Mouse (Mus musculus) liver, embryonic 14.5 days (tissue): ENCODE data around the gene Serpinb11. TPM values are rescaled to one million over a fixed set of nuclear protein-coding genes. Genes with fewer than 3 reads are reported as not detected.

ENCODE experiments used
- ATAC-seq: fragments of 200-750 bp; cut with Nextera tagmentation; 2 replicates; pipeline ENCODE4 v1.8.0; 2017; ENCODE audit warnings: moderate number of reproducible peaks, mild to moderate bottlenecking, moderate library complexity; ENCODE audit not compliant: insufficient read depth
- DNase-seq, 3 experiments: peaks; one replicate each; pipeline ENCODE4 v3.0.0-alpha.2; 2012 to 2013; ENCODE audit warnings: low read depth in 3 of 3, low spot score in 3 of 3
- H3K27ac ChIP-seq: fragments of 300-500 bp; sonication (generic); 2 replicates; pipeline ENCODE4 v1.5.1; 2014; ENCODE audit warnings: moderate library complexity, mild to moderate bottlenecking, control low read depth, inconsistent platforms
- H3K27me3 ChIP-seq: fragments of 300-500 bp; sonication (generic); 2 replicates; pipeline ENCODE4 v1.6.1; 2014; ENCODE audit warnings: mild to moderate bottlenecking, low read length, moderate library complexity; ENCODE audit not compliant: control insufficient read depth, insufficient read depth
- H3K36me3 ChIP-seq: fragments of 300-500 bp; sonication (generic); replicated peaks from 2 replicates; pipeline ENCODE4 v1.6.1; 2014; ENCODE audit warnings: low read depth; ENCODE audit not compliant: control insufficient read depth, insufficient read depth
- H3K4me1 ChIP-seq, 2 experiments: fragments of 200-500 bp in 1 of 2; fragments of 300-500 bp in 1 of 2; sonication (generic) in 1 of 2; replicated peaks; 2 replicates each; pipeline ENCODE4 v1.6.1; 2012 to 2014; ENCODE audit warnings: antibody characterized with exemption in 1 of 2, inconsistent platforms in 1 of 2, low read length in 1 of 2; ENCODE audit not compliant: control insufficient read depth in 2 of 2, insufficient read depth in 2 of 2
- H3K4me2 ChIP-seq: fragments of 300-500 bp; sonication (generic); 2 replicates; pipeline ENCODE4 v1.6.1; 2014; ENCODE audit warnings: low read depth, mild to moderate bottlenecking, control low read depth, moderate library complexity
- H3K4me3 ChIP-seq, 2 experiments: fragments of 200-500 bp in 1 of 2; fragments of 300-500 bp in 1 of 2; sonication (generic) in 1 of 2; 2 replicates each; pipeline ENCODE4 v1.5.1; 2012 to 2014; ENCODE audit warnings: low read depth in 2 of 2, low read length in 2 of 2, mild to moderate bottlenecking in 2 of 2, control low read depth in 1 of 2, inconsistent platforms in 1 of 2, moderate library complexity in 1 of 2; ENCODE audit not compliant: insufficient read depth in 1 of 2
- H3K9ac ChIP-seq: fragments of 300-500 bp; sonication (generic); replicated peaks from 2 replicates; pipeline ENCODE4 v1.6.1; 2014; ENCODE audit warnings: mild to moderate bottlenecking, control low read depth, moderate library complexity
- H3K9me3 ChIP-seq: fragments of 300-500 bp; sonication (generic); 2 replicates; pipeline ENCODE4 v1.6.1; 2016; ENCODE audit warnings: low read length, mixed read lengths; ENCODE audit not compliant: control insufficient read depth
- CTCF ChIP-seq: IDR thresholded peaks from 2 replicates; pipeline ENCODE4 v1.5.1; 2016; ENCODE audit warnings: antibody characterized with exemption, low read depth, control low read depth
- EP300 ChIP-seq: IDR thresholded peaks from 2 replicates; pipeline ENCODE4 v1.6.1; 2016; ENCODE audit warnings: antibody characterized with exemption, low read depth
- WGBS: fragments of 180-500 bp; shearing (Covaris S2); extraction: QIAGEN DNeasy Blood & Tissue Kit; methylation state at CpG from one replicate; pipeline ENCODE4 v1.1.7; 2014; ENCODE audit not compliant: insufficient replicate concordance; 5-methylcytosine and 5-hydroxymethylcytosine counted together
- polyA plus RNA-seq, 2 experiments: library from polyadenylated mRNA; depleted of rRNA in 1 of 2; stranded (reverse) in 1 of 2; unstranded in 1 of 2; fragments of >200 nt; fragmentation: Nextera tagmentation in 1 of 2; extraction: Ambion mirVana in 1 of 2; gene quantifications; 2 replicates each; pipeline versions ENCODE4 v1.2.1 to v1.2.3; 2012 to 2014

Gene Serpinb11
- polyA plus RNA-seq, 2 experiments = not detected

DNA sequence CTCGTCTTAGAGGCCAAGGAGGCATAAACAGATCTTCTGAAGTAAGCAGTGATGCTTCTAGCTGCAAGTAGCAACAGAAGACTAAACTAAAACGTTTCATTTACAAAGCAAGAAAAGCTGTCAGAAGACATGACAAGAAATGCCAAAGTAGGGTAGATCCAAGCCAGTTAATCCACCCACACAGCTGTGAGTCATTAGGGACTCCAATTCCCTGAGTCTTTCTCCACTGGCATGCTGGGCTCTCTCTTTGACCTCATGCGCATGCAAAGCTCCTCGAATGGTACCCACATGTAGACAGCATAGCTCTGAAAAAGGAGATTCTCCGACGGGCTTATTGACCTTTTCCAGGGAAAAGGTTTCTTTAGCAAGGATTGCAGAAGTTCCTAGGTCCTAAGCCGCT, 5.0 kb downstream of the Serpinb11 start:
- Histone ChIP-seq H3K9ac (no peak overlapping the region), H3K36me3 (no peaks in the 10 kb centered on the region), H3K9me3 (no peaks in the 10 kb centered on the region), H3K4me2 (no peak overlapping the region), H3K4me3 (no peak overlapping the region), H3K27ac (no peak overlapping the region), H3K4me1 (no peaks in the 10 kb centered on the region), H3K27me3 (no peaks in the 10 kb centered on the region)
- DNase-seq (no peak), ATAC-seq (no peak)
- 60% methylated on average over 7 of the region's 7 CpGs for WGBS
- no peak for TF ChIP-seq CTCF
- TF ChIP-seq EP300 = no peak

- ATAC-seq = no peak
- H3K9me3 ChIP-seq = no peaks in the 10 kb centered on the region
- no peaks in the 10 kb centered on the region for H3K4me1 ChIP-seq
- TF ChIP-seq CTCF = no peak
- no peak for TF ChIP-seq EP300
- H3K27ac ChIP-seq = no peak overlapping the region
- no peak overlapping the region for H3K4me3 ChIP-seq
- DNase-seq = no peak
- H3K4me2 ChIP-seq = no peak overlapping the region
- H3K36me3 ChIP-seq = no peaks in the 10 kb centered on the region
- H3K27me3 ChIP-seq = no peaks in the 10 kb centered on the region
- WGBS = 54% methylated on average over 2 of the region's 2 CpGs
- H3K9ac ChIP-seq = no peak overlapping the region
These were observed 7.9 kb downstream of the Serpinb11 start for GRCm38 (mm10) chr1:107368944-107369343.

- H3K9me3 ChIP-seq = no peaks in the 10 kb centered on the region
- H3K9ac ChIP-seq = no peak overlapping the region
- H3K4me1 ChIP-seq = no peaks in the 10 kb centered on the region; a peak in 1 of 4 replicates
- no peak for TF ChIP-seq EP300
- TF ChIP-seq CTCF = no peak
- no peak overlapping the region for H3K27ac ChIP-seq
- 12% methylated on average over 4 of the region's 4 CpGs for WGBS
- no peaks in the 10 kb centered on the region for H3K27me3 ChIP-seq
- no peak overlapping the region for H3K4me2 ChIP-seq
- ATAC-seq = no peak
- H3K4me3 ChIP-seq = no peak overlapping the region
- H3K36me3 ChIP-seq = no peaks in the 10 kb centered on the region
- no peak for DNase-seq
These were observed 16.0 kb downstream of the Serpinb11 start for GRCm38 (mm10) chr1:107376952-107377351.

DNA sequence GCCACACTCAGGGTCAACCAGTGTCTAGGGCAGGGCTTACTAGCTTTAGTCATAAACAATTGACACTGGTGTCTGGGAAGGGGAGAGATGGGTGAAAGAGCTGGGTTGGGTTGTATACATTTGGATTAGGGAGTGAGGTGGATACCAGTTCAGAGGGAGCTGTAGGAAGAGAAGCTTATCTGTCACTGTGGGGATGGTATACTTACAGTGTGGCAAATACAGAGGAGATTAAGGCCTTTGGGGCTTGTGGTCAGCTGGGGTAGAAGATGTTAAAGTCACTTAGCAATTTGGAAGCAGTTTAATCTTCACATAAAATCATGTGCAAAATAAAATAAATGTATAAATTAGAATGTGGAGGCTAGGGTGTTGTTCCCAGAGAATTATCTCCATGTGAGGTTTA, 17.4 kb downstream of the Serpinb11 start:
- DNase-seq (no peak), ATAC-seq (no peak; the same call in 1 of the 2 replicates)
- H3K27ac ChIP-seq = no peak overlapping the region
- no peak overlapping the region for H3K9ac ChIP-seq
- no peak overlapping the region for H3K4me2 ChIP-seq
- no peaks in the 10 kb centered on the region for H3K27me3 ChIP-seq
- no peak overlapping the region for H3K4me3 ChIP-seq
- no peaks in the 10 kb centered on the region for H3K9me3 ChIP-seq
- H3K36me3 ChIP-seq = no peaks in the 10 kb centered on the region
- TF ChIP-seq CTCF (no peak), EP300 (no peak)
- peaks cover 0 to 3% of the 10 kb centered on the region in 2 experiments; a peak in 1 of 4 replicates for H3K4me1 ChIP-seq

DNA sequence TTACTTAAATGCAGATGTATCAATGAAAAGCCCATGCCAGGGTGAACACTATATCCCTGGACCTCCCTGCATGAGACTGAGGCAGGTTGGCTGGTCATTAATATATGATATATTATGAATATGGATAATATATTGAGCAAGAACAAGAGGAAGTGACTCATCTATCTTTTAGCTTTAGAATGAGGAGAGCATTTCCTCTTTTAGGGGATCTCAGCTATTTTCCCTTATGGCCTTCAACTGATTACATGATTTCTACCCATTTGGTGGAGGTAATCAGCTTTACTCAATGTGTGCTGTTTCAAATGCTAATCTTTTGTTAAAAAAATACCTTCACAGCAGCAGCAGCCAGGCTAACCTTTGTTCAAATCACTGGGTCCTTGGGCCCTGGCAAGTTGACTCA, 20.5 kb downstream of the Serpinb11 start:
- TF ChIP-seq EP300 (no peak), CTCF (no peak)
- H3K27me3 ChIP-seq = no peaks in the 10 kb centered on the region
- no peak overlapping the region for H3K4me2 ChIP-seq

GRCm38 (mm10) chr1:107382404-107382803, 21.4 kb downstream of the Serpinb11 start:
- ATAC-seq (peak; percentile 39; the same call in 1 of the 2 replicates), DNase-seq (no peak)
- no peaks in the 10 kb centered on the region for H3K36me3 ChIP-seq
- WGBS = 26% methylated on average over 1 of the region's 1 CpGs
- no peak overlapping the region for H3K4me3 ChIP-seq
- no peak overlapping the region for H3K9ac ChIP-seq
- H3K27me3 ChIP-seq = no peaks in the 10 kb centered on the region
- H3K9me3 ChIP-seq = no peaks in the 10 kb centered on the region
- peaks cover 3 to 4% of the 10 kb centered on the region in 2 experiments; a peak in 1 of 4 replicates for H3K4me1 ChIP-seq
- TF ChIP-seq CTCF = no peak
- TF ChIP-seq EP300 = 0 out of 2 replicates have a peak, but pooled peaks have one; percentile 30
- H3K27ac ChIP-seq = no peak overlapping the region
- H3K4me2 ChIP-seq = no peak overlapping the region

More for the DNA sequence above, 20.5 kb downstream of the Serpinb11 start:
- Histone ChIP-seq H3K9me3 (no peaks in the 10 kb centered on the region), H3K27ac (no peak overlapping the region), H3K9ac (no peak overlapping the region), H3K4me1 (peaks cover 3 to 4% of the 10 kb centered on the region in 2 experiments; a peak in 1 of 4 replicates), H3K4me3 (no peak overlapping the region), H3K36me3 (no peaks in the 10 kb centered on the region)
- ATAC-seq (no peak), DNase-seq (no peak)
